Mouse (Mus musculus): ENCODE data around the gene Bmp8a. TPM values are rescaled to one million over a fixed set of nuclear protein-coding genes. Genes with fewer than 3 reads are reported as not detected.

Gene Bmp8a
- 0.41 and 0.68 TPM in 2 replicates for polyA plus RNA-seq (2015; fragmentation: Nextera tagmentation; extraction: Ambion mirVana)

GRCm38 (mm10) chr4:123342642-123343470 is at the start of gene Bmp8a:
Gene Bmp8a (minus strand): TSS chr4:123343252.
- Histone ChIP-seq H3K4me2 (ENCODE audit: low read depth, low read length) (peak within 1 kb of the TSS; percentile 91), H3K4me1 (replicated peaks; ENCODE audit: control insufficient read depth, insufficient read depth, low read length) (peaks cover 5% of the 10 kb centered on the region), H3K4me3 (ENCODE audit: low read length) (peak within 1 kb of the TSS; percentile 58), H3K9ac (ENCODE audit: low read length) (peak within 1 kb of the TSS; percentile 51), H3K9me3 (ENCODE audit: control insufficient read depth, low read length) (no peaks in the 10 kb centered on the region), H3K36me3 (ENCODE audit: control insufficient read depth, insufficient read depth, low read length) (no peaks in the 10 kb centered on the region), H3K27me3 (ENCODE audit: control insufficient read depth, insufficient read depth, low read depth, low read length) (peaks cover 23% of the 10 kb centered on the region), H3K27ac (ENCODE audit: low read length) (0 out of 2 replicates have a peak within 1 kb of the TSS, but pooled peaks have one; percentile 5)
- WGBS, result under 1% methylated on average over 64 of the region's 65 CpGs
- ATAC-seq (ENCODE audit: low read depth), result peak; percentile 92

GRCm38 (mm10) chr4:123392187-123392586 is 49.1 kb upstream of the Bmp8a start:
- no peak for ATAC-seq (ENCODE audit: low read depth)
- Histone ChIP-seq H3K4me1 (replicated peaks; ENCODE audit: control insufficient read depth, insufficient read depth, low read length) (no peaks in the 10 kb centered on the region), H3K9me3 (ENCODE audit: control insufficient read depth, low read length) (no peaks in the 10 kb centered on the region), H3K27ac (ENCODE audit: low read length) (no peak overlapping the region), H3K27me3 (ENCODE audit: control insufficient read depth, insufficient read depth, low read depth, low read length) (no peaks in the 10 kb centered on the region), H3K36me3 (ENCODE audit: control insufficient read depth, insufficient read depth, low read length) (peaks cover 60% of the 10 kb centered on the region), H3K4me3 (ENCODE audit: low read length) (no peak overlapping the region), H3K9ac (ENCODE audit: low read length) (no peak overlapping the region), H3K4me2 (ENCODE audit: low read depth, low read length) (no peak overlapping the region)
- WGBS, result 100% methylated on average over 1 of the region's 1 CpGs

GRCm38 (mm10) chr4:123385028-123385427 is 42.0 kb upstream of the Bmp8a start:
- H3K4me3 ChIP-seq (ENCODE audit: low read length), result no peak overlapping the region
- no peaks in the 10 kb centered on the region for H3K9me3 ChIP-seq (ENCODE audit: control insufficient read depth, low read length)
- no peak for ATAC-seq (ENCODE audit: low read depth)
- H3K36me3 ChIP-seq (ENCODE audit: control insufficient read depth, insufficient read depth, low read length), result peaks cover 66% of the 10 kb centered on the region
- no peak overlapping the region for H3K4me2 ChIP-seq (ENCODE audit: low read depth, low read length)
- 81% methylated on average over 1 of the region's 1 CpGs for WGBS
- H3K4me1 ChIP-seq (replicated peaks; ENCODE audit: control insufficient read depth, insufficient read depth, low read length), result no peaks in the 10 kb centered on the region
- no peak overlapping the region for H3K27ac ChIP-seq (ENCODE audit: low read length)
- no peaks in the 10 kb centered on the region for H3K27me3 ChIP-seq (ENCODE audit: control insufficient read depth, insufficient read depth, low read depth, low read length)
- H3K9ac ChIP-seq (ENCODE audit: low read length), result no peak overlapping the region

- Histone ChIP-seq H3K27me3 (ENCODE audit: control insufficient read depth, insufficient read depth, low read depth, low read length) (no peaks in the 10 kb centered on the region), H3K4me3 (ENCODE audit: low read length) (no peak overlapping the region), H3K9me3 (ENCODE audit: control insufficient read depth, low read length) (no peaks in the 10 kb centered on the region), H3K4me1 (replicated peaks; ENCODE audit: control insufficient read depth, insufficient read depth, low read length) (no peaks in the 10 kb centered on the region), H3K36me3 (ENCODE audit: control insufficient read depth, insufficient read depth, low read length) (peaks cover 65% of the 10 kb centered on the region), H3K9ac (ENCODE audit: low read length) (no peak overlapping the region), H3K4me2 (ENCODE audit: low read depth, low read length) (no peak overlapping the region), H3K27ac (ENCODE audit: low read length) (no peak overlapping the region)
- ATAC-seq (ENCODE audit: low read depth), result no peak
- 84% methylated on average over 7 of the region's 7 CpGs for WGBS
Observed at GRCm38 (mm10) chr4:123383173-123383572, 40.1 kb upstream of the Bmp8a start.

GRCm38 (mm10) chr4:123382051-123382450 is 39.0 kb upstream of the Bmp8a start:
- H3K27me3 ChIP-seq (ENCODE audit: control insufficient read depth, insufficient read depth, low read depth, low read length), result no peaks in the 10 kb centered on the region
- no peaks in the 10 kb centered on the region for H3K9me3 ChIP-seq (ENCODE audit: control insufficient read depth, low read length)
- H3K36me3 ChIP-seq (ENCODE audit: control insufficient read depth, insufficient read depth, low read length), result peaks cover 68% of the 10 kb centered on the region
- no peak overlapping the region for H3K9ac ChIP-seq (ENCODE audit: low read length)
- no peak overlapping the region for H3K4me3 ChIP-seq (ENCODE audit: low read length)
- no peak overlapping the region for H3K27ac ChIP-seq (ENCODE audit: low read length)
- H3K4me2 ChIP-seq (ENCODE audit: low read depth, low read length), result no peak overlapping the region
- no peaks in the 10 kb centered on the region for H3K4me1 ChIP-seq (replicated peaks; ENCODE audit: control insufficient read depth, insufficient read depth, low read length)
- WGBS, result 79% methylated on average over 4 of the region's 4 CpGs
- ATAC-seq (ENCODE audit: low read depth), result no peak

- Histone ChIP-seq H3K27me3 (ENCODE audit: control insufficient read depth, insufficient read depth, low read depth, low read length) (no peaks in the 10 kb centered on the region), H3K9ac (ENCODE audit: low read length) (no peak overlapping the region), H3K36me3 (ENCODE audit: control insufficient read depth, insufficient read depth, low read length) (peaks cover 69% of the 10 kb centered on the region), H3K4me3 (ENCODE audit: low read length) (no peak overlapping the region), H3K27ac (ENCODE audit: low read length) (no peak overlapping the region), H3K9me3 (ENCODE audit: control insufficient read depth, low read length) (no peaks in the 10 kb centered on the region), H3K4me1 (replicated peaks; ENCODE audit: control insufficient read depth, insufficient read depth, low read length) (no peaks in the 10 kb centered on the region), H3K4me2 (ENCODE audit: low read depth, low read length) (no peak overlapping the region)
- WGBS, result 85% methylated on average over 11 of the region's 11 CpGs
- ATAC-seq (ENCODE audit: low read depth), result no peak
Observed at GRCm38 (mm10) chr4:123381598-123381997, 38.5 kb upstream of the Bmp8a start.

GRCm38 (mm10) chr4:123376031-123376430 is 33.0 kb upstream of the Bmp8a start:
- peaks cover 68% of the 10 kb centered on the region for H3K36me3 ChIP-seq (ENCODE audit: control insufficient read depth, insufficient read depth, low read length)
- no peaks in the 10 kb centered on the region for H3K4me1 ChIP-seq (replicated peaks; ENCODE audit: control insufficient read depth, insufficient read depth, low read length)
- ATAC-seq (ENCODE audit: low read depth), result no peak
- no peaks in the 10 kb centered on the region for H3K9me3 ChIP-seq (ENCODE audit: control insufficient read depth, low read length)
- no peak overlapping the region for H3K4me2 ChIP-seq (ENCODE audit: low read depth, low read length)
- 93% methylated on average over 3 of the region's 3 CpGs for WGBS
- H3K27me3 ChIP-seq (ENCODE audit: control insufficient read depth, insufficient read depth, low read depth, low read length), result no peaks in the 10 kb centered on the region
- no peak overlapping the region for H3K27ac ChIP-seq (ENCODE audit: low read length)
- H3K9ac ChIP-seq (ENCODE audit: low read length), result no peak overlapping the region
- no peak overlapping the region for H3K4me3 ChIP-seq (ENCODE audit: low read length)

- H3K27ac ChIP-seq (ENCODE audit: low read length), result no peak overlapping the region
- H3K4me2 ChIP-seq (ENCODE audit: low read depth, low read length), result no peak overlapping the region
- H3K9me3 ChIP-seq (ENCODE audit: control insufficient read depth, low read length), result no peaks in the 10 kb centered on the region
- peaks cover 75% of the 10 kb centered on the region for H3K36me3 ChIP-seq (ENCODE audit: control insufficient read depth, insufficient read depth, low read length)
- no peaks in the 10 kb centered on the region for H3K27me3 ChIP-seq (ENCODE audit: control insufficient read depth, insufficient read depth, low read depth, low read length)
- no peak overlapping the region for H3K4me3 ChIP-seq (ENCODE audit: low read length)
- ATAC-seq (ENCODE audit: low read depth), result no peak
- H3K9ac ChIP-seq (ENCODE audit: low read length), result no peak overlapping the region
- WGBS, result 84% methylated on average over 12 of the region's 12 CpGs
- no peaks in the 10 kb centered on the region for H3K4me1 ChIP-seq (replicated peaks; ENCODE audit: control insufficient read depth, insufficient read depth, low read length)
Observed at GRCm38 (mm10) chr4:123374316-123375008, 31.4 kb upstream of the Bmp8a start.

- Histone ChIP-seq H3K4me1 (replicated peaks; ENCODE audit: control insufficient read depth, insufficient read depth, low read length) (no peaks in the 10 kb centered on the region), H3K36me3 (ENCODE audit: control insufficient read depth, insufficient read depth, low read length) (peaks cover 77% of the 10 kb centered on the region), H3K27me3 (ENCODE audit: control insufficient read depth, insufficient read depth, low read depth, low read length) (no peaks in the 10 kb centered on the region), H3K4me3 (ENCODE audit: low read length) (no peak overlapping the region), H3K27ac (ENCODE audit: low read length) (no peak overlapping the region), H3K4me2 (ENCODE audit: low read depth, low read length) (no peak overlapping the region), H3K9me3 (ENCODE audit: control insufficient read depth, low read length) (no peaks in the 10 kb centered on the region), H3K9ac (ENCODE audit: low read length) (no peak overlapping the region)
- WGBS, result 94% methylated on average over 4 of the region's 4 CpGs
- ATAC-seq (ENCODE audit: low read depth), result no peak
Observed at GRCm38 (mm10) chr4:123363555-123363954, 20.5 kb upstream of the Bmp8a start.
